Mouse (Mus musculus): ENCODE measurements at regions not wholly inside any gene's neighbourhood (a gene's known extent, or its start where the extent isn't known, plus 50 kb on each side); places are given as distances from the start of the nearest gene placed in this dataset.
A peak's percentile ranks its signal among the peaks of the same experiment; 100 is the strongest.

GRCm38 (mm10) chr13:34820423-34820822, 54.7 kb upstream of the Prpf4b start:
- H3K9ac ChIP-seq (ENCODE audit: low read depth, low read length): no peak overlapping the region
- peaks cover 1% of the 10 kb centered on the region; the same call in 1 of the 2 replicates for H3K4me1 ChIP-seq (ENCODE audit: control insufficient read depth, insufficient read depth, low read length)
- no peak for TF ChIP-seq POLR2A (IDR thresholded peaks at IDR 0.05; ENCODE audit: insufficient read depth, low read depth, low read length)
- no peak for TF ChIP-seq EP300 (IDR thresholded peaks at IDR 0.05; ENCODE audit: insufficient read depth, low read depth, low read length)
- TF ChIP-seq CTCF (IDR thresholded peaks at IDR 0.05): no peak
- no peaks in the 10 kb centered on the region for H3K36me3 ChIP-seq (ENCODE audit: control insufficient read depth, insufficient read depth, low read length)
- no peaks in the 10 kb centered on the region for H3K79me2 ChIP-seq (replicated peaks; ENCODE audit: control insufficient read depth, insufficient read depth, low read length)
- intact Hi-C loops (cut with DNase I): no loop called here
- peak overlapping the region; percentile 42 for H3K27ac ChIP-seq
- DNase-seq: peak in 1 of 2 experiments; percentile 36
- H3K4me3 ChIP-seq: no peak overlapping the region
- no peaks in the 10 kb centered on the region for H3K27me3 ChIP-seq (ENCODE audit: control insufficient read depth, insufficient read depth, low read length)
- WGBS: 46% methylated on average over 4 of the region's 4 CpGs

- intact Hi-C loops (cut with DNase I): no loop called here
- H3K27ac ChIP-seq: no peak overlapping the region
- 95% methylated on average over 3 of the region's 3 CpGs for WGBS
- no peaks in the 10 kb centered on the region for H3K79me2 ChIP-seq (replicated peaks; ENCODE audit: control insufficient read depth, insufficient read depth, low read length)
- TF ChIP-seq POLR2A (IDR thresholded peaks at IDR 0.05; ENCODE audit: insufficient read depth, low read depth, low read length) (no peak), CTCF (IDR thresholded peaks at IDR 0.05) (no peak), EP300 (IDR thresholded peaks at IDR 0.05; ENCODE audit: insufficient read depth, low read depth, low read length) (no peak)
- no peak for DNase-seq
- H3K4me1 ChIP-seq (ENCODE audit: control insufficient read depth, insufficient read depth, low read length): peaks cover 1% of the 10 kb centered on the region; the same call in 1 of the 2 replicates
- H3K4me3 ChIP-seq: no peak overlapping the region
- no peaks in the 10 kb centered on the region for H3K27me3 ChIP-seq (ENCODE audit: control insufficient read depth, insufficient read depth, low read length)
- H3K36me3 ChIP-seq (ENCODE audit: control insufficient read depth, insufficient read depth, low read length): no peaks in the 10 kb centered on the region
- no peak overlapping the region for H3K9ac ChIP-seq (ENCODE audit: low read depth, low read length)
Observed at GRCm38 (mm10) chr13:34821946-34822345, 53.2 kb upstream of the Prpf4b start.

- Histone ChIP-seq H3K4me1 (ENCODE audit: control insufficient read depth, insufficient read depth, low read length) (peaks cover 1% of the 10 kb centered on the region; the same call in 1 of the 2 replicates), H3K79me2 (replicated peaks; ENCODE audit: control insufficient read depth, insufficient read depth, low read length) (no peaks in the 10 kb centered on the region), H3K27me3 (ENCODE audit: control insufficient read depth, insufficient read depth, low read length) (no peaks in the 10 kb centered on the region), H3K27ac (no peak overlapping the region), H3K9ac (ENCODE audit: low read depth, low read length) (no peak overlapping the region), H3K36me3 (ENCODE audit: control insufficient read depth, insufficient read depth, low read length) (no peaks in the 10 kb centered on the region), H3K4me3 (no peak overlapping the region)
- WGBS: 69% methylated on average over 1 of the region's 1 CpGs
- DNase-seq: no peak
- TF ChIP-seq CTCF (IDR thresholded peaks at IDR 0.05) (no peak), EP300 (IDR thresholded peaks at IDR 0.05; ENCODE audit: insufficient read depth, low read depth, low read length) (no peak), POLR2A (IDR thresholded peaks at IDR 0.05; ENCODE audit: insufficient read depth, low read depth, low read length) (no peak)
- intact Hi-C loops (cut with DNase I): no loop called here
Observed at GRCm38 (mm10) chr13:34824157-34824556, 50.9 kb upstream of the Prpf4b start.

Data from heart, adult 2 months (tissue).